Mouse (Mus musculus): ENCODE results near the gene Pitpnm2. TPM values are rescaled to one million over a fixed set of nuclear protein-coding genes. Genes with fewer than 3 reads are reported as not detected.
"Not testable (repeated sequence)": the region's sequence is repeated elsewhere in the genome, so short reads cannot be mapped to it uniquely, and the experiment has no call there.

Pitpnm2 gene
- total and polyA plus RNA-seq, 3 experiments = 37.7 to 40.1 (median 40.1) TPM

- intact Hi-C loops (cut with DNase I) = loop anchor here (2.0 kb wide), 1 partner anchor 30 kb away; the partner anchor contains the start of gene Pitpnm2
- peaks cover 10% of the 10 kb centered on the region for H3K36me3 ChIP-seq (ENCODE audit: control insufficient read depth, insufficient read depth, low read length)
- H3K4me1 ChIP-seq (ENCODE audit: control insufficient read depth, insufficient read depth, low read length) = peaks cover 62% of the 10 kb centered on the region
- 50% methylated on average over 7 of the region's 7 CpGs for WGBS
- no peak overlapping the region for H3K9ac ChIP-seq (ENCODE audit: low read depth, low read length)
- H3K4me3 ChIP-seq = no peak overlapping the region
- H3K27me3 ChIP-seq (ENCODE audit: control insufficient read depth, insufficient read depth, low read length) = no peaks in the 10 kb centered on the region
- TF ChIP-seq EP300 (IDR thresholded peaks at IDR 0.05; ENCODE audit: insufficient read depth, low read depth, low read length) (peak; percentile 9; the same call in 1 of the 2 replicates), POLR2A (IDR thresholded peaks at IDR 0.05; ENCODE audit: insufficient read depth, low read depth, low read length) (no peak)
- peak overlapping the region; percentile 68 for H3K27ac ChIP-seq
- no peaks in the 10 kb centered on the region for H3K79me2 ChIP-seq (replicated peaks; ENCODE audit: control insufficient read depth, insufficient read depth, low read length)
- peak in 1 of 2 experiments; percentile 64 for DNase-seq
Observed at GRCm38 (mm10) chr5:124218986-124219385, 30.6 kb downstream of the Pitpnm2 start.

DNA sequence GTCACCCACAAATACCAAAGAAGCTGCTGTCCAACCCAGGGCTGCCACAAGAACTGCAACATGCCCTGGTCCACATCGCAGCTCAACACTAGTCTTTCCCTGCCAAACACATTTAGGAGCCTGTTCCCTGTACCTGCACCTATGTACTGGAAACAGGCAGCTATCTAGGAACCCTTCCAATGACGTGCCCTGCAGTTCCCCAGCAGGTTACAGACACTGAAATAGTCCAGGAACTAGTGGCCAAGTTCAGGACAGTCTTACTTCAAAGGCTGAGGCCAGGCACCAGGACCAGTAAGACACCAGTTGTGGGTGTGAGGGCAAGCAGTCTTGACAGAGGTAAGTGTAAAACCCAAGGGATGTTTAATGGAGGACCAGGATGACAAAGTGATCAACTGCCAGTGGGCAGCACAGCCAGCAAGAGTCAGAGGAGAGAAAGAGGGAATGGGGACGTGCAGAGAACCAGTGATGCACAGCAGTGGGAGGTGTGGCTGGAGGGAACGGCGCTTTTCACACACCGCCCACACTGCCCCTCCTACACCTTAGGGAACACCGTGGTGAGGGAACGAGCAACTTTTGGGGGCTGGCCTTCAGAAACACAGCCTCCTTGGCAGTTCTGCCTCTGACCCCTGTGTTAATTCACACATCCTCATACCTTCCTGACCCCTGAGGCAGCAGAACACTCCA lies 31.9 kb downstream of the Pitpnm2 start:
- peak overlapping the region; percentile 6; the same call in 1 of the 2 replicates for H3K9ac ChIP-seq (ENCODE audit: low read depth, low read length)
- no peak overlapping the region for H3K4me3 ChIP-seq
- DNase-seq = no peak
- WGBS = 32% methylated on average over 8 of the region's 8 CpGs
- TF ChIP-seq POLR2A (IDR thresholded peaks at IDR 0.05; ENCODE audit: insufficient read depth, low read depth, low read length) = no peak
- no peak for TF ChIP-seq EP300 (IDR thresholded peaks at IDR 0.05; ENCODE audit: insufficient read depth, low read depth, low read length)
- TF ChIP-seq CTCF (IDR thresholded peaks at IDR 0.05) = no peak
- H3K27ac ChIP-seq = peak overlapping the region; percentile 68
- H3K27me3 ChIP-seq (ENCODE audit: control insufficient read depth, insufficient read depth, low read length) = no peaks in the 10 kb centered on the region
- H3K36me3 ChIP-seq (ENCODE audit: control insufficient read depth, insufficient read depth, low read length) = peaks cover 12% of the 10 kb centered on the region
- intact Hi-C loops (cut with DNase I) = loop anchor here (2.0 kb wide), 1 partner anchor 31 kb away; the partner anchor contains the start of gene Pitpnm2
- peaks cover 62% of the 10 kb centered on the region for H3K4me1 ChIP-seq (ENCODE audit: control insufficient read depth, insufficient read depth, low read length)
- H3K79me2 ChIP-seq (replicated peaks; ENCODE audit: control insufficient read depth, insufficient read depth, low read length) = no peaks in the 10 kb centered on the region

DNA sequence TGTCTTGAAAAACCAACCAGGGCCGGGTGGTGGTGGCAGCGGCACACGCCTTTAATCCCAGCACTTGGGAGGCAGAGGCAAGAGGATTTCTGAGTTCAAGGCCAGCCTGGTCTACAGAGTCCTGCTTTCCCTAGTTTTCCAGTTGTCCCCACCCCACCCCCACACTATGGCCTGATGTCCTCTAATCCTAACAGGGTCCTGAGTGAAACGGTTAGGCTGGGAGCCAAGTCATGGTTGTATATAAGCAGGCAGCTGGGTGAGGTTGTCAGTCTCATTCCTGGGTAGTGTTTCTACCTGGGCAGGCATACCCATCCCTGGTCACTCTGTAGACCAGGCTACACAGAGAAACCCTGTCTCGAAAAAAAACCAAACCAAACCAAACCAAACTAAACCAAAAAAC lies 32.5 kb downstream of the Pitpnm2 start:
- peaks cover 57% of the 10 kb centered on the region for H3K4me1 ChIP-seq (ENCODE audit: control insufficient read depth, insufficient read depth, low read length)
- peak overlapping the region; percentile 68; the same call in 1 of the 2 replicates for H3K27ac ChIP-seq
- H3K27me3 ChIP-seq (ENCODE audit: control insufficient read depth, insufficient read depth, low read length); intact Hi-C loops (cut with DNase I); H3K4me3 ChIP-seq; H3K9ac ChIP-seq (ENCODE audit: low read depth, low read length); H3K79me2 ChIP-seq (replicated peaks; ENCODE audit: control insufficient read depth, insufficient read depth, low read length); DNase-seq: not testable (repeated sequence)
- 86% methylated on average over 5 of the region's 5 CpGs for WGBS
- peaks cover 12% of the 10 kb centered on the region for H3K36me3 ChIP-seq (ENCODE audit: control insufficient read depth, insufficient read depth, low read length)

DNA sequence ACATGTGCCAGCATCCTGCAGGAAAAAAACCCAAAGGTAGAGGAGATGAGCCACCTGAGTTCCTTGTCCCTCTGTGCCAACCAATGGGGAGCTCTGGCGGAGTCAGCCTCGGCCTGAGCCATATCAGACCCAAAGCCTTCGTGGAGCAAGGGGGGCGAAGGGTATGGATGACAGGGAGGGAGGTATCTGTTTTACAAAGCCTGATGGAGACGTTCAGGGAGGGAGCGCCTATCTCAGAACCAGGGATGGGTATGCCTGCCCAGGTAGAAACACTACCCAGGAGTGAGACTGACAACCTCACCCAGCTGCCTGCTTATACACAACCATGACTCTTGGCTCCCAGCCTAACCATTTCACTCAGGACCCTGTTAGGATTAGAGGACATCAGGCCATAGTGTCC lies 33.2 kb downstream of the Pitpnm2 start:
- H3K4me3 ChIP-seq = no peak overlapping the region
- 83% methylated on average over 6 of the region's 6 CpGs for WGBS
- H3K79me2 ChIP-seq (replicated peaks; ENCODE audit: control insufficient read depth, insufficient read depth, low read length) = no peaks in the 10 kb centered on the region
- no peak overlapping the region for H3K9ac ChIP-seq (ENCODE audit: low read depth, low read length)
- peaks cover 56% of the 10 kb centered on the region for H3K4me1 ChIP-seq (ENCODE audit: control insufficient read depth, insufficient read depth, low read length)
- intact Hi-C loops (cut with DNase I) = no loop called here
- no peaks in the 10 kb centered on the region for H3K27me3 ChIP-seq (ENCODE audit: control insufficient read depth, insufficient read depth, low read length)
- DNase-seq = no peak
- TF ChIP-seq EP300 (IDR thresholded peaks at IDR 0.05; ENCODE audit: insufficient read depth, low read depth, low read length) = no peak
- TF ChIP-seq CTCF (IDR thresholded peaks at IDR 0.05) = no peak
- no peak for TF ChIP-seq POLR2A (IDR thresholded peaks at IDR 0.05; ENCODE audit: insufficient read depth, low read depth, low read length)
- H3K27ac ChIP-seq = no peak overlapping the region; the same call in 1 of the 2 replicates
- H3K36me3 ChIP-seq (ENCODE audit: control insufficient read depth, insufficient read depth, low read length) = peaks cover 9% of the 10 kb centered on the region

DNA sequence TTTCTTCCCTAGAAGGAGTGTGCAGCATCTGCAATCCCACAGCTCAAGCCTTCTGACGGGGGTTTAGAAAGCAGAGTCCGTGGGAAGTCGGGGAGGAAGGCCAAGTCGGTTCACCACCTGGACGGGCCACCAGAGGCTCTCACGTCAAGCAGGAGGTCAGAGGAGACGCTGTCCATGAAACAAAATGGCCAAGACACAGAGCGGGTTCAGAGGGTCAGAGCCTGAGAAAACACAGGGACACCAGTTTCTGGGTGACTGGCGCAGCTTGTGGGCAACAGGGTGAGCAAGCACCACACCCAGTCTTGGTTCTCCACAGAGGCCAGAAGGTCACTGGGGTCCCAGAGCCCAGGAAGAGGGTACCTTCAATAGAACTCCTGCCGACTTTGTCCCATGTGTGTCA lies 33.9 kb downstream of the Pitpnm2 start:
- Histone ChIP-seq H3K4me3 (no peak overlapping the region), H3K27ac (peak overlapping the region; percentile 82), H3K79me2 (replicated peaks; ENCODE audit: control insufficient read depth, insufficient read depth, low read length) (no peaks in the 10 kb centered on the region), H3K9ac (ENCODE audit: low read depth, low read length) (no peak overlapping the region), H3K4me1 (ENCODE audit: control insufficient read depth, insufficient read depth, low read length) (peaks cover 56% of the 10 kb centered on the region), H3K27me3 (ENCODE audit: control insufficient read depth, insufficient read depth, low read length) (no peaks in the 10 kb centered on the region), H3K36me3 (ENCODE audit: control insufficient read depth, insufficient read depth, low read length) (peaks cover 5% of the 10 kb centered on the region)
- intact Hi-C loops (cut with DNase I) = no loop called here
- TF ChIP-seq POLR2A (IDR thresholded peaks at IDR 0.05; ENCODE audit: insufficient read depth, low read depth, low read length) (no peak), CTCF (IDR thresholded peaks at IDR 0.05) (peak; percentile 31; the same call in 1 of the 2 replicates)
- WGBS = 55% methylated on average over 10 of the region's 10 CpGs
- no peak for DNase-seq

GRCm38 (mm10) chr5:124214516-124215145 lies 34.9 kb downstream of the Pitpnm2 start:
- TF ChIP-seq POLR2A (IDR thresholded peaks at IDR 0.05; ENCODE audit: insufficient read depth, low read depth, low read length) (0 out of 2 replicates have a peak, but pooled peaks have one; percentile 10), EP300 (IDR thresholded peaks at IDR 0.05; ENCODE audit: insufficient read depth, low read depth, low read length) (no peak), CTCF (IDR thresholded peaks at IDR 0.05) (no peak)
- H3K36me3 ChIP-seq (ENCODE audit: control insufficient read depth, insufficient read depth, low read length) = peaks cover 8% of the 10 kb centered on the region
- H3K9ac ChIP-seq (ENCODE audit: low read depth, low read length) = peak overlapping the region; percentile 24
- WGBS = 50% methylated on average over 14 of the region's 14 CpGs
- peaks cover 57% of the 10 kb centered on the region for H3K4me1 ChIP-seq (ENCODE audit: control insufficient read depth, insufficient read depth, low read length)
- no peaks in the 10 kb centered on the region for H3K27me3 ChIP-seq (ENCODE audit: control insufficient read depth, insufficient read depth, low read length)
- DNase-seq = no peak
- H3K4me3 ChIP-seq = no peak overlapping the region; the same call in 1 of the 2 replicates
- peak overlapping the region; percentile 82 for H3K27ac ChIP-seq
- intact Hi-C loops (cut with DNase I) = no loop called here
- no peaks in the 10 kb centered on the region for H3K79me2 ChIP-seq (replicated peaks; ENCODE audit: control insufficient read depth, insufficient read depth, low read length)
